In genomic region chr3:16086550-16086949, GRCm38 (mm10) we compare ENCODE assay signal across 9 mouse cellular contexts.
A peak's percentile ranks its signal among the peaks of the same experiment; 100 is the strongest.
DNase-seq lines count a peak whose midpoint lies in the region; ATAC-seq and TF ChIP-seq lines count a peak whose summit lies in the region.
"Had no signal": no experiment of that assay in that cellular context is flagged by ENCODE, and none has a peak within 500 bp of the region (broad histone marks: within the 10 kb centered on the region; RNA-seq: fewer than 3 reads in every experiment).

No protein-coding gene starts in this region.

- H3K27me3 ChIP-seq in heart, adult 2 months (ENCODE audit: control insufficient read depth, insufficient read depth, low read length) = no peaks in the 10 kb centered on the region
- no peaks in the 10 kb centered on the region for H3K27me3 ChIP-seq in neural tube, embryonic 11.5 days (ENCODE audit: control insufficient read depth, insufficient read depth, low read length)

- TF ChIP-seq EP300 in heart, adult 2 months (IDR thresholded peaks at IDR 0.05; ENCODE audit: insufficient read depth, low read depth, low read length) = no peak

- no peaks in the 10 kb centered on the region for H3K79me2 ChIP-seq in heart, adult 2 months (replicated peaks; ENCODE audit: control insufficient read depth, insufficient read depth, low read length)

- H3K4me3 ChIP-seq in heart, adult 2 months = no peak overlapping the region
- no peak overlapping the region for H3K4me3 ChIP-seq in neural tube, embryonic 11.5 days (ENCODE audit: low read depth, low read length)

- WGBS in heart, adult 2 months = 6% methylated on average over 1 of the region's 1 CpGs
- 15% methylated on average over 1 of the region's 1 CpGs for WGBS in neural tube, embryonic 11.5 days

- DNase-seq in heart, adult 2 months = no peak
- DNase-seq in heart, adult 11 months = no peak
- DNase-seq in neural tube, embryonic 11.5 days (ENCODE audit: low spot score) = no peak
- DNase-seq in neural tube, embryonic 10.5 days (ENCODE audit: extremely low spot score, low spot score) = no peak
- peak; percentile 5 for DNase-seq in telencephalon, adult 2 months (ENCODE audit: low read depth, low spot score)
- DNase-seq in urinary bladder, adult 2 months (ENCODE audit: low spot score) = no peak
- no peak for DNase-seq in cerebellum, adult 9-11 months
- DNase-seq: adrenal gland, adult 2 months had no signal

- H3K36me3 ChIP-seq in heart, adult 2 months (ENCODE audit: control insufficient read depth, insufficient read depth, low read length) = no peaks in the 10 kb centered on the region
- no peaks in the 10 kb centered on the region for H3K36me3 ChIP-seq in neural tube, embryonic 11.5 days (ENCODE audit: control insufficient read depth, insufficient read depth, low read length)

- H3K9me3 ChIP-seq in neural tube, embryonic 11.5 days (ENCODE audit: control insufficient read depth, low read length) = no peaks in the 10 kb centered on the region

- ATAC-seq in neural tube, embryonic 11.5 days (ENCODE audit: insufficient read depth, low FRiP score, low TSS enrichment) = peak; percentile 27; the same call in 1 of the 2 replicates
- peak; percentile 87 to 89 for ATAC-seq in hematopoietic stem cell, adult 5-6 weeks (replicated peaks in 1 of 2; ENCODE audit: insufficient read depth in 1 of 2, low FRiP score in 2 of 2, low TSS enrichment in 1 of 2, low read depth in 1 of 2, poor library complexity in 2 of 2, severe bottlenecking in 2 of 2)

- no peaks in the 10 kb centered on the region for H3K4me1 ChIP-seq in heart, adult 2 months (ENCODE audit: control insufficient read depth, insufficient read depth, low read length)
- no peaks in the 10 kb centered on the region for H3K4me1 ChIP-seq in neural tube, embryonic 11.5 days (ENCODE audit: control insufficient read depth, insufficient read depth, low read length)

- H3K27ac ChIP-seq in heart, adult 2 months = no peak overlapping the region
- H3K27ac ChIP-seq in neural tube, embryonic 11.5 days (ENCODE audit: low read depth, low read length) = no peak overlapping the region

- no peak for TF ChIP-seq POLR2A in heart, adult 2 months (IDR thresholded peaks at IDR 0.05; ENCODE audit: insufficient read depth, low read depth, low read length)

- intact Hi-C loops in heart, adult 2 months (cut with DNase I) = no loop called here

- H3K9ac ChIP-seq in heart, adult 2 months (ENCODE audit: low read depth, low read length) = no peak overlapping the region
- H3K9ac ChIP-seq in neural tube, embryonic 11.5 days (ENCODE audit: low read length) = no peak overlapping the region

- H3K4me2 ChIP-seq in neural tube, embryonic 11.5 days (ENCODE audit: low read depth) = no peak overlapping the region

- TF ChIP-seq CTCF in heart, adult 2 months (IDR thresholded peaks at IDR 0.05) = 0 out of 2 replicates have a peak, but pooled peaks have one; percentile 16
